Mouse (Mus musculus): ENCODE results near the gene Tctex1d4. TPM values are rescaled to one million over a fixed set of nuclear protein-coding genes. Genes with fewer than 3 reads are reported as not detected.

Tctex1d4 gene
- total and polyA plus RNA-seq, 2 experiments = 0.17 TPM; not detected in 1

- Histone ChIP-seq H3K4me3 (ENCODE audit: insufficient read depth, low read depth, low read length) (no peak overlapping the region), H3K4me1 (ENCODE audit: control insufficient read depth, insufficient read depth, low read length) (peaks cover 5% of the 10 kb centered on the region; the same call in 1 of the 2 replicates), H3K27ac (replicated peaks; ENCODE audit: insufficient read depth, low read depth, low read length) (peak overlapping the region; percentile 78; the same call in 1 of the 2 replicates), H3K79me2 (ENCODE audit: control insufficient read depth, insufficient read depth, low read length) (peaks cover 8% of the 10 kb centered on the region; the same call in 1 of the 2 replicates), H3K36me3 (ENCODE audit: control insufficient read depth, insufficient read depth, low read length) (peaks cover 27% of the 10 kb centered on the region), H3K27me3 (ENCODE audit: control insufficient read depth, insufficient read depth, low read length) (no peaks in the 10 kb centered on the region), H3K9ac (ENCODE audit: low read depth, low read length) (no peak overlapping the region; the same call in 1 of the 2 replicates)
- WGBS = 27% methylated on average over 6 of the region's 6 CpGs
- TF ChIP-seq POLR2A (IDR thresholded peaks at IDR 0.05; ENCODE audit: extremely low read depth, insufficient read depth, low read length) (no peak), CTCF (IDR thresholded peaks at IDR 0.05; ENCODE audit: low read depth, low read length) (no peak)
- DNase-seq (ENCODE audit: extremely low read depth, low read depth, low spot score) = no peak
Observed at GRCm38 (mm10) chr4:117156372-117156771, 29.8 kb downstream of the Tctex1d4 start.

- Histone ChIP-seq H3K27me3 (ENCODE audit: control insufficient read depth, insufficient read depth, low read length) (no peaks in the 10 kb centered on the region), H3K36me3 (ENCODE audit: control insufficient read depth, insufficient read depth, low read length) (no peaks in the 10 kb centered on the region), H3K79me2 (ENCODE audit: control insufficient read depth, insufficient read depth, low read length) (peaks cover 8% of the 10 kb centered on the region; the same call in 1 of the 2 replicates), H3K27ac (replicated peaks; ENCODE audit: insufficient read depth, low read depth, low read length) (no peak overlapping the region), H3K4me1 (ENCODE audit: control insufficient read depth, insufficient read depth, low read length) (peaks cover 5% of the 10 kb centered on the region; the same call in 1 of the 2 replicates), H3K9ac (ENCODE audit: low read depth, low read length) (no peak overlapping the region), H3K4me3 (ENCODE audit: insufficient read depth, low read depth, low read length) (no peak overlapping the region)
- TF ChIP-seq POLR2A (IDR thresholded peaks at IDR 0.05; ENCODE audit: extremely low read depth, insufficient read depth, low read length) (no peak), CTCF (IDR thresholded peaks at IDR 0.05; ENCODE audit: low read depth, low read length) (no peak)
- WGBS = 91% methylated on average over 10 of the region's 10 CpGs
- no peak for DNase-seq (ENCODE audit: extremely low read depth, low read depth, low spot score)
Observed at GRCm38 (mm10) chr4:117159666-117160065, 33.1 kb downstream of the Tctex1d4 start.

GRCm38 (mm10) chr4:117161183-117161582 is 34.6 kb downstream of the Tctex1d4 start:
- 95% methylated on average over 4 of the region's 4 CpGs for WGBS

GRCm38 (mm10) chr4:117169936-117170335 is 43.3 kb downstream of the Tctex1d4 start:
- no peak overlapping the region for H3K27ac ChIP-seq (replicated peaks; ENCODE audit: insufficient read depth, low read depth, low read length)
- H3K36me3 ChIP-seq (ENCODE audit: control insufficient read depth, insufficient read depth, low read length) = no peaks in the 10 kb centered on the region
- H3K27me3 ChIP-seq (ENCODE audit: control insufficient read depth, insufficient read depth, low read length) = no peaks in the 10 kb centered on the region
- no peak overlapping the region for H3K4me3 ChIP-seq (ENCODE audit: insufficient read depth, low read depth, low read length)
- no peaks in the 10 kb centered on the region for H3K4me1 ChIP-seq (ENCODE audit: control insufficient read depth, insufficient read depth, low read length)
- no peak overlapping the region for H3K9ac ChIP-seq (ENCODE audit: low read depth, low read length)
- TF ChIP-seq CTCF (IDR thresholded peaks at IDR 0.05; ENCODE audit: low read depth, low read length) (no peak), POLR2A (IDR thresholded peaks at IDR 0.05; ENCODE audit: extremely low read depth, insufficient read depth, low read length) (no peak)
- no peaks in the 10 kb centered on the region for H3K79me2 ChIP-seq (ENCODE audit: control insufficient read depth, insufficient read depth, low read length)
- DNase-seq (ENCODE audit: extremely low read depth, low read depth, low spot score) = peak; percentile 37
- WGBS = 50% methylated on average over 5 of the region's 5 CpGs

More at GRCm38 (mm10) chr4:117161183-117161582, 34.6 kb downstream of the Tctex1d4 start:
- no peaks in the 10 kb centered on the region for H3K27me3 ChIP-seq (ENCODE audit: control insufficient read depth, insufficient read depth, low read length)
- no peaks in the 10 kb centered on the region for H3K36me3 ChIP-seq (ENCODE audit: control insufficient read depth, insufficient read depth, low read length)
- no peaks in the 10 kb centered on the region for H3K4me1 ChIP-seq (ENCODE audit: control insufficient read depth, insufficient read depth, low read length)
- no peaks in the 10 kb centered on the region for H3K79me2 ChIP-seq (ENCODE audit: control insufficient read depth, insufficient read depth, low read length)
- H3K4me3 ChIP-seq (ENCODE audit: insufficient read depth, low read depth, low read length) = no peak overlapping the region
- H3K27ac ChIP-seq (replicated peaks; ENCODE audit: insufficient read depth, low read depth, low read length) = no peak overlapping the region
- no peak for DNase-seq (ENCODE audit: extremely low read depth, low read depth, low spot score)
- TF ChIP-seq CTCF (IDR thresholded peaks at IDR 0.05; ENCODE audit: low read depth, low read length) (no peak), POLR2A (IDR thresholded peaks at IDR 0.05; ENCODE audit: extremely low read depth, insufficient read depth, low read length) (no peak)
- no peak overlapping the region for H3K9ac ChIP-seq (ENCODE audit: low read depth, low read length)

Other genes starting within 250 kb of the Tctex1d4 start
- gene Zswim5, start 249.4 kb upstream of the Tctex1d4 start, total RNA-seq (2014; rRNA removed) = 0.65 and 0.87 TPM in 2 replicates
- 1.1 and 1.2 TPM in 2 replicates for gene Zswim5, start 249.4 kb upstream of the Tctex1d4 start, polyA plus RNA-seq (2012; rRNA removed)
- 87.9 and 97.6 TPM in 2 replicates for gene Urod, start 132.4 kb upstream of the Tctex1d4 start, total RNA-seq (2014; rRNA removed)
- gene Urod, start 132.4 kb upstream of the Tctex1d4 start, polyA plus RNA-seq (2012; rRNA removed) = 89.0 and 104 TPM in 2 replicates
- gene Hectd3, start 131.5 kb upstream of the Tctex1d4 start, total RNA-seq (2014; rRNA removed) = 22.6 and 23.7 TPM in 2 replicates
- 57.6 and 83.2 TPM in 2 replicates for gene Hectd3, start 131.5 kb upstream of the Tctex1d4 start, polyA plus RNA-seq (2012; rRNA removed)
- 8.0 and 9.5 TPM in 2 replicates for gene Eif2b3, start 107.4 kb upstream of the Tctex1d4 start, total RNA-seq (2014; rRNA removed)
- 3.9 and 4.5 TPM in 2 replicates for gene Eif2b3, start 107.4 kb upstream of the Tctex1d4 start, polyA plus RNA-seq (2012; rRNA removed)
- gene Ptch2, start 30.7 kb upstream of the Tctex1d4 start, total RNA-seq (2014; rRNA removed) = 0.18 and 0.34 TPM in 2 replicates
- 1.0 and 1.4 TPM in 2 replicates for gene Ptch2, start 30.7 kb upstream of the Tctex1d4 start, polyA plus RNA-seq (2012; rRNA removed)
- 0.67 and 0.74 TPM in 2 replicates for gene Btbd19, start 1.1 kb upstream of the Tctex1d4 start, total RNA-seq (2014; rRNA removed)
- 0.86 and 1.8 TPM in 2 replicates for gene Btbd19, start 1.1 kb upstream of the Tctex1d4 start, polyA plus RNA-seq (2012; rRNA removed)
- 10.7 and 19.5 TPM in 2 replicates for gene Plk3, start 7.2 kb downstream of the Tctex1d4 start, total RNA-seq (2014; rRNA removed)
- 21.2 and 31.7 TPM in 2 replicates for gene Plk3, start 7.2 kb downstream of the Tctex1d4 start, polyA plus RNA-seq (2012; rRNA removed)
- 449 and 482 TPM in 2 replicates for gene Rps8, start 29.4 kb downstream of the Tctex1d4 start, total RNA-seq (2014; rRNA removed)
- gene Rps8, start 29.4 kb downstream of the Tctex1d4 start, polyA plus RNA-seq (2012; rRNA removed) = 311 and 370 TPM in 2 replicates
- gene Kif2c, start 55.8 kb downstream of the Tctex1d4 start, total RNA-seq (2014; rRNA removed) = 0.18 and 0.67 TPM in 2 replicates
- gene Kif2c, start 55.8 kb downstream of the Tctex1d4 start, polyA plus RNA-seq (2012; rRNA removed) = 0.05 TPM in 1 of 2 replicates, not detected in the other
- 32.1 and 49.6 TPM in 2 replicates for gene Tmem53, start 125.2 kb downstream of the Tctex1d4 start, total RNA-seq (2014; rRNA removed)
- gene Tmem53, start 125.2 kb downstream of the Tctex1d4 start, polyA plus RNA-seq (2012; rRNA removed) = 110 and 121 TPM in 2 replicates
- gene Armh1, start 125.3 kb downstream of the Tctex1d4 start, total RNA-seq (2014; rRNA removed) = not detected in 2 replicates
- not detected in 2 replicates for gene Armh1, start 125.3 kb downstream of the Tctex1d4 start, polyA plus RNA-seq (2012; rRNA removed)